Mouse (Mus musculus) embryonic fibroblast, embryonic 13.5 days (primary cell): Measurements from ENCODE around the gene Abhd6. TPM values are rescaled to one million over a fixed set of nuclear protein-coding genes. Genes with fewer than 3 reads are reported as not detected.

ENCODE experiments used
- H3K27ac ChIP-seq: 2 replicates; pipeline ENCODE4 v1.5.1; 2012; ENCODE audit warnings: low read length, control low read depth, inconsistent platforms; ENCODE audit not compliant: insufficient read depth
- H3K4me1 ChIP-seq: 2 replicates; pipeline ENCODE4 v1.6.1; 2011; ENCODE audit warnings: low read length; ENCODE audit not compliant: control insufficient read depth, insufficient read depth
- H3K4me3 ChIP-seq: 2 replicates; pipeline ENCODE4 v1.5.1; 2011; ENCODE audit warnings: mild to moderate bottlenecking, control low read depth, low read length; ENCODE audit not compliant: insufficient read depth
- CTCF ChIP-seq: IDR thresholded peaks from 2 replicates; pipeline ENCODE4 v1.5.1; 2011; ENCODE audit warnings: mild to moderate bottlenecking, control low read depth, low read length, moderate library complexity, borderline replicate concordance; ENCODE audit not compliant: insufficient read depth
- POLR2A ChIP-seq: IDR thresholded peaks from 2 replicates; pipeline ENCODE4 v1.6.1; 2011; ENCODE audit warnings: low read depth, mild to moderate bottlenecking, control low read depth, low read length, moderate library complexity
- polyA plus RNA-seq: library from polyadenylated mRNA; stranded (reverse); fragments of >200 nt; gene quantifications from 2 replicates; pipeline ENCODE4 v1.2.4, GENCODE M21; 2011; ENCODE audit warnings: low read depth; ENCODE audit not compliant: missing spikeins, insufficient read length

The Abhd6 gene
- polyA plus RNA-seq, 1 experiment: 6.4 TPM

DNA sequence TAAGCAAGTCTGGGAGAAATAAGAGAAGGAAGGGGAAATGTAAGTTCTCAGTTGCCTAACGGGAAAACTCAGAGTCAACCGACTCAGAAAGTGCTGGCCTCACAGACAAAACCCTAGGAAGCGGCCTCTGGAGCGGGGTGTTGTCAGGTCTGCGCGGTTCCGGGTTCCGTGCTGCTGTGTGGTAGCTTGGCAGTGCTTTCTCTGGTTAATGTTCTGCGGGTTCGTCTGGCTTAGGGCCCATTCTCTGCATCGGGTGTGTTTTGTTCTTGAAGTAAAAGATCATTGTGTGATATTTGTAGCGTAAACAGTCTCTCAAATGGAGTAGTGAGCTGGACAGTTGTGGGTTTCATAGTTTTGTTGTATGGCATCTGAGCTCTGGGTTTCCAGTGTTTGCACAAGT, 100.0 kb downstream of the Abhd6 start:
- Histone ChIP-seq H3K27ac (no peak overlapping the region), H3K4me3 (no peak overlapping the region), H3K4me1 (peaks cover 12% of the 10 kb centered on the region; the same call in 1 of the 2 replicates)
- TF ChIP-seq POLR2A: no peak
- no peak for TF ChIP-seq CTCF

Other genes with a start within 250 kb of the Abhd6 start
- not detected in 2 replicates for gene Gm26661, start 211.3 kb upstream of the Abhd6 start, polyA plus RNA-seq
- 190 and 401 TPM in 2 replicates for gene Flnb, start 184.9 kb upstream of the Abhd6 start, polyA plus RNA-seq
- gene Gm45521, start 45.6 kb upstream of the Abhd6 start, polyA plus RNA-seq: not detected in 2 replicates
- gene Dnase1l3, start 8.3 kb upstream of the Abhd6 start, polyA plus RNA-seq: not detected in 2 replicates
- 17.8 and 24.1 TPM in 2 replicates for gene Rpp14, start 77.5 kb downstream of the Abhd6 start, polyA plus RNA-seq
- 38.9 and 45.6 TPM in 2 replicates for gene Pxk, start 95.3 kb downstream of the Abhd6 start, polyA plus RNA-seq
- gene Pdhb, start 170.1 kb downstream of the Abhd6 start, polyA plus RNA-seq: 83.3 and 92.5 TPM in 2 replicates
- 9.5 and 10.2 TPM in 2 replicates for gene Kctd6, start 211.2 kb downstream of the Abhd6 start, polyA plus RNA-seq